Mouse (Mus musculus): ENCODE measurements around the gene Spock3. TPM values are rescaled to one million over a fixed set of nuclear protein-coding genes. Genes with fewer than 3 reads are reported as not detected.
"Not testable (repeated sequence)": the region's sequence is repeated elsewhere in the genome, so short reads cannot be mapped to it uniquely, and the experiment has no call there.

Gene Spock3
- 81.3 and 85.1 TPM in 2 replicates for polyA plus RNA-seq (2015; fragmentation: Nextera tagmentation; extraction: Ambion mirVana)

DNA sequence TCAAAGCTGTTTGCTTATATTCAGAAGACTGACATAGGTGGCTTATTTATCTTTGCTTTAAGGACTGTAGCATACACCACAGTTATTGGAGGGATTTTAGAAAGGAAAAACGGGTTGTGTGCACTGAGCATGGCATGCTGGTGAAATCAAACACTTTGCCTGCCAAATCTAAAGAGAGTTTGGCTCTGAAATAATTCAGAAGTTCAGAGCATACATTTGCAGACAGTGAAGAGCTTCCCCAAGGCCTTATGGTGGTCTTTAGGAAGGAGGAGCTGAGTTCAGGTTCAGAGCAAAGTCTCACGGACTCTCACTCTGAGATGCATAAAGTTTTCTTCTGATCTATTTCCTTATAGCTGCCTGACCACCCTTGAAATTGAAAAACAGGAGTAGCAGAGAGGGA lies at the start of gene Spock3:
TSS of gene Spock3 (plus strand) at position 301 of the 400 bp plus-strand sequence.
- Histone ChIP-seq H3K9me3 (no peaks in the 10 kb centered on the region), H3K4me2 (peak within 1 kb of the TSS; percentile 75), H3K36me3 (no peaks in the 10 kb centered on the region), H3K9ac (peak within 1 kb of the TSS; percentile 80), H3K4me3 (peak within 1 kb of the TSS; percentile 85), H3K27me3 (no peaks in the 10 kb centered on the region), H3K4me1 (replicated peaks) (no peaks in the 10 kb centered on the region), H3K27ac (replicated peaks) (peak within 1 kb of the TSS; percentile 90)
- no peak for ATAC-seq (ENCODE audit: low FRiP score, low read depth)
- WGBS, result 43% methylated on average over 2 of the region's 2 CpGs

DNA sequence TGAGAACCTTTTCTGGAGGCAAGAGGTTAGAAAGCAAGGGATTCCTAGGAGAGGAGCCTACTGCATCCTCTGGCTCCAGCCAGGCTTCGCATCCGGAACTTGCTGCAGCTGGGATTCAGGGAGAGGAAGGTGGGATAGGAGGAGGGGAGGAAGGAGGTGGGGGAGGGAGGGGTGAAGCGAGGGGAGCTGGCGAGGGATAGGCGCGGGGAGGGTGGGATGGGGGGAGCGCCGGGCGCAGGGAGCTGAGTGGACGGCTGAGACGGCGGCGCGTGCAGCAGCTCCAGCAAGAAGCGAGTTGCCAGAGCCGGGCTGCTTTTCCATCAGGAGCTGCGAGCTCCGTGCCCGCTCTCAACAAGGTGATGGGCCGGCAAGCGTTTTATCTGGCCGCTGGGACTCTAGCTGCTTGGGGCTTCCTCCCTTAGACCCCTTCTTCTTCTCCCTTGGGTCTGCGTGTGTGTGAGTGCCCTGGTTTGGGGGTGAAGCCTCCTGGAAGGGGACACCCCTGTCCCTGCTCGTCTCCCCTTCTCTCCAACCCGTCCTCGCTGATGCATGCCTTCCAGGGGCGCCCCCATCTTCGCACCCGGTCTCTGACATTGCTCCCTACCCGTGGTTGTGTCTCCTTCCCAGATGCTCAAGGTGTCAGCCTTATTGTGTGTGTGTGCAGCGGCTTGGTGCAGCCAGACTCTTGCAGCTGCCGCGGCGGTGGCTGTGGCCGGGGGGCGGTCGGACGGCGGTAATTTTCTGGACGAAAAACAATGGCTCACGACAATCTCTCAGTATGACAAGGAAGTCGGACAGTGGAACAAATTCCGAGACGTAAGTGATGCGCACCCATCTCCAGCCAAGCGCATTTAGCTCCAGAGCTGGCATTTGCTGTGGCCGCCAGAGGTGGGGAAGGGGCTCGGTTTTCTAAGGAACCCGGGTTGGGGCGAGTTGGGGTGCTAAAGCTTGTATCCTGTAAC lies 645 bp downstream of the Spock3 start:
- under 1% methylated on average over 40 of the region's 50 CpGs for WGBS

DNA sequence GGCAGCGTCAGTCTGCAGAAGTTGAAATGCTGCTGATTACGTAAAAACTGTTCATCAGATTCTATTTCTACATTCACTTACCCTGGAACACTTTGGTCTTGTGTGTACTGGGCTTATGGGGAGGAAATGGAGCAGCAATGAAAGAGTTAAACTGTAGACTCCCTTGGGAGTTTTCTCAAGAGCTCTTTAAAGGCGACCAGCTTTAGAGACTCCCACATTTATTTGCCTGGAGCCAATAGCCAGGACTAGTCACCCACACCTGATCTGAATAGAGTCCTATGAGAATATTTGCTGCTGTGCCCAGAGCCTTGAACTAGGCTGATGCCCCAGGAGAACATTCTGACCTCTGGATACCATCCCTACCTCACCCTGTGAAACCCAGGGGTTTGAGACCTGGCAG lies 1.7 kb downstream of the Spock3 start:
- WGBS, result 6% methylated on average over 3 of the region's 3 CpGs

More for the DNA sequence above, 645 bp downstream of the Spock3 start:
- peak overlapping the region; percentile 90 for H3K27ac ChIP-seq (replicated peaks)
- H3K9me3 ChIP-seq, result no peaks in the 10 kb centered on the region
- H3K4me2 ChIP-seq, result peak overlapping the region; percentile 75
- ATAC-seq (ENCODE audit: low FRiP score, low read depth), result peak; percentile 89
- H3K36me3 ChIP-seq, result no peaks in the 10 kb centered on the region
- H3K27me3 ChIP-seq, result no peaks in the 10 kb centered on the region
- peak overlapping the region; percentile 85 for H3K4me3 ChIP-seq
- H3K4me1 ChIP-seq (replicated peaks), result no peaks in the 10 kb centered on the region
- H3K9ac ChIP-seq, result peak overlapping the region; percentile 80

DNA sequence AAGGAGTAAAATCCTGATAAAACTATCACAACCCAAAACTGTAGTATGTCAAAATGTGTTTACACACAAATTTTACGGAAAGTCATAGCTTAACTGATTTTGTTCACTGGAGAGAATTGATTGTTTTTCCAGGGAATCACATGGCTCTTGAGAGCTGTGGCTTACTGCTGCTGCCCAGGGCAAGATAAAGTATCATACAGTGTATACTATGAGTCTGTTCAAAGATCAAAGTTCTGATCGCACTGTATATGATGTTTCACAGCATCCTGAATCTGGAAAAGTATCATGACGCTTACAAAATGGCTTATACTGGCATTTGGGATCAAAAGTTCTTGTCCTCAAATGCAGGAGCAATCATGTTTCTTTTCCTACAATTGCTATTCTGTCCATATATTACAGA lies 11.8 kb downstream of the Spock3 start:
- H3K9me3 ChIP-seq, result no peaks in the 10 kb centered on the region
- no peaks in the 10 kb centered on the region for H3K4me1 ChIP-seq (replicated peaks)
- no peaks in the 10 kb centered on the region for H3K36me3 ChIP-seq
- WGBS, result 84% methylated on average over 3 of the region's 3 CpGs
- ATAC-seq (ENCODE audit: low FRiP score, low read depth), result no peak
- H3K27me3 ChIP-seq, result no peaks in the 10 kb centered on the region
- H3K9ac ChIP-seq, result no peak overlapping the region
- H3K27ac ChIP-seq (replicated peaks), result no peak overlapping the region
- no peak overlapping the region for H3K4me2 ChIP-seq
- H3K4me3 ChIP-seq, result no peak overlapping the region

More for the DNA sequence above, 1.7 kb downstream of the Spock3 start:
- no peaks in the 10 kb centered on the region for H3K9me3 ChIP-seq
- 0 out of 2 replicates have a peak overlapping the region, but pooled peaks have one; percentile 11 for H3K27ac ChIP-seq (replicated peaks)
- peak; percentile 45 for ATAC-seq (ENCODE audit: low FRiP score, low read depth)
- peak overlapping the region; percentile 80 for H3K9ac ChIP-seq
- H3K4me3 ChIP-seq, result peak overlapping the region; percentile 85
- no peaks in the 10 kb centered on the region for H3K4me1 ChIP-seq (replicated peaks)
- H3K27me3 ChIP-seq, result no peaks in the 10 kb centered on the region
- no peaks in the 10 kb centered on the region for H3K36me3 ChIP-seq
- H3K4me2 ChIP-seq, result peak overlapping the region; percentile 75

DNA sequence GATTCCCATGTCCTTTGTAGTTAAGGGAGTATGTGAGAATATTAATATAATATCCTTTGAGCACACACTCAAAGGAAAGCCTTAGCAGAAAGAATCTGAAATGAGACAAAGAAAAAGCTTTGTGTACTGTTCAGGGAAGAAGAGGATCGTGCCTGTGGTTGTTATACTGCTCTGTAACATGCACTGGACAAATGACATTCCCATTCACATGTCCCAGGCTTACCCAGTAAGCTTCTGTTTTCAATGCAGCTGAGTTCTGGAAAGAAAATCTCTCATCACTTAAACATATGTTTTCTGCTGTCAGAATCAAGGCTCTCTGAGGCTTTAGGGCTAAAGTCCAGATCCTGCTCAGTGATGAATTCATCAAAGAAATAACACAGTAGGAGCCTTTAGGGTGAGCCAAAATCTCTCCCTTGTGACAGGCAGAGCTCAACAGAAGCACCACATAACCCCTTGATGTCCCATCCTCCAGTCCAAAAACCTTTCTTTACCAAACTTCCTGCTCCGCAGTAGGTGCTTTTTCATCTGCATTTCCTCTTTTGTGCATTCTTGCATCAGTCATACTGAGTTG lies 19.1 kb downstream of the Spock3 start:
- no peak overlapping the region for H3K9ac ChIP-seq
- no peak overlapping the region for H3K27ac ChIP-seq (replicated peaks)
- no peaks in the 10 kb centered on the region for H3K4me1 ChIP-seq (replicated peaks)
- H3K4me2 ChIP-seq, result no peak overlapping the region
- H3K4me3 ChIP-seq, result no peak overlapping the region
- peak; percentile 84 for ATAC-seq (ENCODE audit: low FRiP score, low read depth)
- 47% methylated on average over 2 of the region's 2 CpGs for WGBS
- no peaks in the 10 kb centered on the region for H3K9me3 ChIP-seq
- no peaks in the 10 kb centered on the region for H3K27me3 ChIP-seq
- H3K36me3 ChIP-seq, result no peaks in the 10 kb centered on the region

DNA sequence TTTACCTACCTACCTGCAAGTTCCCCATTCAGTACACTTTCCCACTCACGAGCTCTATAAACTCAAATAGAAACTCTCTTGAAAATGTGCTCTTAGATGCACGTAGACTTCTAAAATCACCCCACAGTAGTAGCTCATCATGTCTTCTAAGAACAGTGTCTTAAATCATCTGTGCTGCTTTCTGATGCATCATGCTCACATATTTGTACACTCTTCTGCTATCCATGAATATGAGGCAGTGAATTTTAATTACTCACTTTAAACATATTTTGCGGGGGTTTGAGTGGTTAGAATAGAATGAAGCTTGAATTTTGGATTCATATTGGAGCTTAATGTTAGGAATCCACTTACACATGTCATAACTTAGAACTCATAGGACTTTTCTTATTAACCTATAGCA lies 138.2 kb downstream of the Spock3 start:
- Histone ChIP-seq H3K9me3 (no peaks in the 10 kb centered on the region), H3K4me1 (replicated peaks) (no peaks in the 10 kb centered on the region), H3K36me3 (no peaks in the 10 kb centered on the region), H3K27ac (replicated peaks) (no peak overlapping the region), H3K27me3 (no peaks in the 10 kb centered on the region), H3K4me3 (no peak overlapping the region), H3K4me2 (no peak overlapping the region), H3K9ac (no peak overlapping the region)
- ATAC-seq (ENCODE audit: low FRiP score, low read depth), result no peak
- WGBS, result 87% methylated on average over 3 of the region's 3 CpGs

DNA sequence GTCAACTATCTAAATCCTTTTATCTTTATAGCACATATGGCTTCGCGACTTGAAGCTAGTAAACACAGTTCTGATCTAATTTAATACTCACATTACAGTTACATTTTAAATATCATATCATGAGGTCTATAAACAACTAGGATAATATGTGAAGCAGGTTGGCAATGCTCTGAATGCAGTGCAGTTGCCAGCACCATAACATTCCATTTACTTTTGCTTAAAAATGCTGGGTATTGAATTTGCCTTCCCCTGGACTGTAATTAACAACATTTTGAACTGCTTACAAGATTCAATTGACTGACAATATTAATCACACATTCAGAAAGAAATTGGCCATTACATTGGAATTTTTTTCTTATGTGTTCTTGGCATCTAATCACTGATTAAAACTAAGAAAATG lies 147.4 kb downstream of the Spock3 start:
- no peak for ATAC-seq (ENCODE audit: low FRiP score, low read depth)
- no peak overlapping the region for H3K27ac ChIP-seq (replicated peaks)

DNA sequence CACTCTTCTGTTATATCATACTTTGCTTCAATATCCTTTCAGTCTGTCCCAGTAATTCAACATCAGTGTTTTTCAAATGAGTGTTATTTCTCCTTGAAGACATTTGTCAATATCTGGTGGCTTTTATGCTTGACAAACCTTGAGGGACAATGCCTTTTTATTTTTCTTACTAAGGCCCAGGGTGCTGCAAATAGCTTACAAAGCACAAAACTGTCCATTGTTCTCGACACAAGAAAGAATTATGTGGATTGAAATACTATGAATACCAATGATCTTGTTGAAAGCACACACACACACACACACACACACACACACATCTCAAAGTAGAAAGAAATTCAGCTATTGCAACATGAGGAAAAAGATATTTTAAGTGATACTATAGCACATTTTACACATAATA lies 159.0 kb downstream of the Spock3 start:
- Histone ChIP-seq H3K27me3 (no peaks in the 10 kb centered on the region), H3K36me3 (no peaks in the 10 kb centered on the region), H3K4me1 (replicated peaks) (no peaks in the 10 kb centered on the region), H3K9ac (no peak overlapping the region), H3K4me3 (no peak overlapping the region), H3K27ac (replicated peaks) (no peak overlapping the region), H3K4me2 (no peak overlapping the region), H3K9me3 (no peaks in the 10 kb centered on the region)
- ATAC-seq (ENCODE audit: low FRiP score, low read depth), result no peak
- WGBS, result 32% methylated on average over 1 of the region's 1 CpGs

More for the DNA sequence above, 147.4 kb downstream of the Spock3 start:
- H3K27me3 ChIP-seq, result no peaks in the 10 kb centered on the region
- no peaks in the 10 kb centered on the region for H3K4me1 ChIP-seq (replicated peaks)
- H3K36me3 ChIP-seq, result no peaks in the 10 kb centered on the region
- WGBS, result 93% methylated on average over 2 of the region's 2 CpGs
- no peak overlapping the region for H3K4me2 ChIP-seq
- H3K9ac ChIP-seq, result no peak overlapping the region
- no peak overlapping the region for H3K4me3 ChIP-seq
- H3K9me3 ChIP-seq, result no peaks in the 10 kb centered on the region

DNA sequence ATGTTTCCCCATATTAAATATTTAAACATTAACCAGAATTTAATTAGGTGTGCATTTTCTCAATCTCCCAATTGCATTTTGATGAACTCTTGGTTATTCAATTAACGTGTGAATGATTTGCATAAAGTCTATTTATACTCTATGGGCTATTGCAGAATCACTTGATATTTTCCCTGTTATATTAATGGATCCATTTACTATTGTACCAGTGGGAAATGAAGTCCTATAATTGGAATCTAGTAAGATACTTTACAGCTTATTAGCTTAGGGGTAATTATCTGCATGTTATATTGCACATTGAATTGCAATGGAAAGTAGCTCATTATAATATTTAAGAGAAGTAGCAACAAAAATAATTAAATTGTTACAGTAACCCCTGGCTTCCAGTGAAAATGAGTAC lies 162.1 kb downstream of the Spock3 start:
- Histone ChIP-seq H3K9ac (no peak overlapping the region), H3K4me1 (replicated peaks) (no peaks in the 10 kb centered on the region), H3K27me3 (no peaks in the 10 kb centered on the region), H3K36me3 (no peaks in the 10 kb centered on the region), H3K4me3 (no peak overlapping the region), H3K9me3 (no peaks in the 10 kb centered on the region), H3K4me2 (no peak overlapping the region), H3K27ac (replicated peaks) (no peak overlapping the region)
- 0 out of 2 replicates have a peak, but pooled peaks have one; percentile 48 for ATAC-seq (ENCODE audit: low FRiP score, low read depth)
- 41% methylated on average over 1 of the region's 1 CpGs for WGBS

DNA sequence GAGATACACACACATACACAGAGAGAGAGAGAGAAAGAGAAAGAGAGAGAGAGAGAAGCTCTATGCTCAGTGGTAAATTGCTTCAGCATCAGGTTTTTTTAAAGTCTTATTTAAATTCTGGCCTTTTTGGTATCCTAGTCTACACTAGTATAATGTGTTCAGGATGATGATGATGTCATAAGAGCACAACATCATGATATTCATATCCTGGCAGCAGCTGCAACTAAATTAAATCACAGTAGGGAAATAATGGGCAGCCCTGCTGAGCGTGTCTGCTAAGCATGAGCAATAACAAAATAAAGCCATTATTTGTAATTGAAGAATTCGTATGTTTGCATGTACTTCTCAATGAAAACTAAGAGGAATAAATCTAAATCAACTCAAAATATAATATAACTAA lies 169.7 kb downstream of the Spock3 start:
- peak; percentile 69 for ATAC-seq (ENCODE audit: low FRiP score, low read depth)
- no peak overlapping the region for H3K4me2 ChIP-seq
- no peaks in the 10 kb centered on the region for H3K4me1 ChIP-seq (replicated peaks)
- WGBS, result 33% methylated on average over 2 of the region's 2 CpGs
- H3K27me3 ChIP-seq, result no peaks in the 10 kb centered on the region
- H3K9ac ChIP-seq, result no peak overlapping the region
- H3K9me3 ChIP-seq, result no peaks in the 10 kb centered on the region
- no peak overlapping the region for H3K4me3 ChIP-seq
- H3K36me3 ChIP-seq, result no peaks in the 10 kb centered on the region
- H3K27ac ChIP-seq (replicated peaks), result no peak overlapping the region

DNA sequence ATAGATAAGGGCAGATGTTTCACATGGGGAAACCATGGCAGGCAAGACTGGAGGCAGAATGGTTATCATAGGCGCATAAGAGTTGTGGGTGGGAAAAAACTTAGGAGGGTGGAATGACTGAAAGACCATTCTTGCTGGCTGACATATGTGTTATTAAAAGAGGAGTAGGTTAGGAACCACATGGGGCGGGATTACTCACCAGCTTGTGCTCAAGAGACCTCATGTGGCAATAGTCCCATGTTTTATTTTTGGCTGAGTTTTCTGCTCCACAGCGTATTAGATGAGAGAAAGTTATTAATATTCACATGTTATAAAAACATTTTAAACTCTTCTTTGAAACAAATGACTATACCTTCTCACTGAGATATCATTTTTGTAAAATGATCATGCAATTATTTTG lies 184.6 kb downstream of the Spock3 start:
- H3K9ac ChIP-seq, result no peak overlapping the region
- H3K36me3 ChIP-seq, result no peaks in the 10 kb centered on the region
- H3K27ac ChIP-seq (replicated peaks), result no peak overlapping the region
- no peak for ATAC-seq (ENCODE audit: low FRiP score, low read depth)
- H3K4me3 ChIP-seq, result no peak overlapping the region
- no peaks in the 10 kb centered on the region for H3K4me1 ChIP-seq (replicated peaks)
- H3K27me3 ChIP-seq, result no peaks in the 10 kb centered on the region
- H3K9me3 ChIP-seq, result no peaks in the 10 kb centered on the region
- no peak overlapping the region for H3K4me2 ChIP-seq
- 93% methylated on average over 3 of the region's 3 CpGs for WGBS

DNA sequence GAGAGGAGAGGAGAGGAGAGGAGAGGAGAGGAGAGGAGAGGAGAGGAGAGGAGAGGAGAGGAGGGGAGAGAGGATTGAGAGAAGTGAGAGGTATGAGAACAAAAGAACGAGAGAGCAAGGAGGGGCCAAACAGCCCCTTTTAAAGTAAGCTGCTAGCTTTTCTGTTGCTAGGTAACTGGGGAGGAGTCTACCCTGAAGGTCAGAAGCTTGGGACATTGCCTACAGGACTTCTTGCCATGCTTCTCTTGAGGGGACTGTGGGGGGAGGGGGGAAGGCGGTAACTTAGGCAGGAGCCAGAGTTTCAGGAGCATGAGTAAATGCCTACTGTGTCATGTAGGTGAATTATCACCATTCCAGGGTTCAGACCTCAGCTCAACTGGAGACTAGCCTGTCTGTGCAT lies 213.1 kb downstream of the Spock3 start:
- not testable (repeated sequence) for ATAC-seq (ENCODE audit: low FRiP score, low read depth); H3K4me2 ChIP-seq; H3K27ac ChIP-seq (replicated peaks); H3K4me1 ChIP-seq (replicated peaks); H3K27me3 ChIP-seq; H3K4me3 ChIP-seq; H3K9ac ChIP-seq; H3K36me3 ChIP-seq; H3K9me3 ChIP-seq
- 54% methylated on average over 2 of the region's 2 CpGs for WGBS
